Mouse (Mus musculus) small intestine, adult 2 months (tissue): ENCODE measurements around the gene Rere. TPM values are rescaled to one million over a fixed set of nuclear protein-coding genes. Genes with fewer than 3 reads are reported as not detected.
"Not testable (repeated sequence)": the region's sequence is repeated elsewhere in the genome, so short reads cannot be mapped to it uniquely, and the experiment has no call there.

Source experiments
- H3K27ac ChIP-seq: fragments of 200-500 bp; 2 replicates; pipeline ENCODE4 v1.5.1; 2012; ENCODE audit warnings: low read depth, low read length, control low read depth, inconsistent platforms; ENCODE audit not compliant: insufficient read depth
- H3K27me3 ChIP-seq: fragments of 200-500 bp; 2 replicates; pipeline ENCODE4 v1.6.1; 2012; ENCODE audit warnings: mild to moderate bottlenecking, moderate library complexity, low read length, inconsistent platforms; ENCODE audit not compliant: control insufficient read depth, insufficient read depth
- H3K36me3 ChIP-seq: fragments of 200-500 bp; 2 replicates; pipeline ENCODE4 v1.6.1; 2012; ENCODE audit warnings: mild to moderate bottlenecking, low read length, control low read depth, inconsistent platforms; ENCODE audit not compliant: control insufficient read depth, insufficient read depth
- H3K4me1 ChIP-seq: fragments of 200-500 bp; 2 replicates; pipeline ENCODE4 v1.6.1; 2012; ENCODE audit warnings: low read length, inconsistent platforms, mixed read lengths; ENCODE audit not compliant: control insufficient read depth, insufficient read depth, insufficient read length
- H3K4me3 ChIP-seq: fragments of 200-500 bp; 2 replicates; pipeline ENCODE4 v1.5.1; 2012; ENCODE audit warnings: low read depth, mild to moderate bottlenecking, control low read depth, inconsistent platforms, low read length, moderate library complexity
- CTCF ChIP-seq: fragments of 200-500 bp; IDR thresholded peaks from 2 replicates; pipeline ENCODE4 v1.5.1; 2012; ENCODE audit warnings: low read depth, mild to moderate bottlenecking, control low read depth, inconsistent platforms, low read length, moderate library complexity, mixed read lengths; ENCODE audit not compliant: insufficient replicate concordance, insufficient read length; ENCODE audit errors: extremely low read depth
- POLR2A ChIP-seq: fragments of 200-500 bp; IDR thresholded peaks from 2 replicates; pipeline ENCODE4 v1.6.1; 2012; ENCODE audit warnings: low read depth, mild to moderate bottlenecking, control low read depth, inconsistent platforms, low read length, moderate library complexity
- WGBS: fragments of 180-500 bp; shearing (Covaris S2); methylation state at CpG from one replicate; pipeline ENCODE4 v1.1.7; 2018; 5-methylcytosine and 5-hydroxymethylcytosine counted together
- polyA plus RNA-seq: library from polyadenylated mRNA; depleted of rRNA; stranded (reverse); fragments of >200 nt; gene quantifications from 2 replicates; pipeline ENCODE4 v1.2.3, GENCODE M21; 2012

The Rere gene
- polyA plus RNA-seq, 1 experiment: 72.8 TPM

DNA sequence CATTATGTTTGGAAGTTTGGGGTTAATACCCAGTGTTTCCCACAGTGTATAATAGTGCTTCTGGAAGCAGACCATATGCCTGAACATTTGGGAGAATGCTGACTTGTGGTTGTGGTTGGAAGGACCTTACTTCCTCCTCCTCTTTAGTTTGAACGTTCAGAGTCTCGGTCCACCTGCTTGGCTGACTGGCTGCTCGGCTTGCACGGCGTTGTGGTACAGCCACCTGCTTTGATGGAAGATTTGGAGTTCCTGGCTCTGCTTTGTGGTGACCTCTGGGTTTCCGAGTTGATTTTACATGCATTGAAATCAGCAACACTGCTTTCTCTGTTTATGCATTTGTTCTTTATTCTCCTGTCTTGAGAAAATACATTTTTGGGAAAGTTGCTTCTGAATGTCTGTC is 208.6 kb downstream of the Rere start:
- TF ChIP-seq POLR2A (no peak), CTCF (no peak)
- no peak overlapping the region for H3K27ac ChIP-seq
- WGBS: 21% methylated on average over 6 of the region's 6 CpGs

GRCm38 (mm10) chr4:150491710-150492109 is 210.3 kb downstream of the Rere start:
- H3K4me3 ChIP-seq: no peak overlapping the region
- TF ChIP-seq POLR2A (no peak), CTCF (no peak)
- H3K36me3 ChIP-seq: no peaks in the 10 kb centered on the region
- WGBS: 81% methylated on average over 4 of the region's 4 CpGs
- no peak overlapping the region for H3K27ac ChIP-seq
- peaks cover 37% of the 10 kb centered on the region for H3K4me1 ChIP-seq
- no peaks in the 10 kb centered on the region for H3K27me3 ChIP-seq

More for the DNA sequence above, 208.6 kb downstream of the Rere start:
- Histone ChIP-seq H3K4me3 (no peak overlapping the region), H3K27me3 (no peaks in the 10 kb centered on the region), H3K4me1 (peaks cover 28% of the 10 kb centered on the region), H3K36me3 (no peaks in the 10 kb centered on the region)

- Histone ChIP-seq H3K27ac (peak overlapping the region; percentile 91), H3K4me3 (no peak overlapping the region), H3K4me1 (peaks cover 39% of the 10 kb centered on the region), H3K27me3 (no peaks in the 10 kb centered on the region), H3K36me3 (no peaks in the 10 kb centered on the region)
- 28% methylated on average over 7 of the region's 7 CpGs for WGBS
- no peak for TF ChIP-seq POLR2A
- TF ChIP-seq CTCF: no peak
These were observed 212.0 kb downstream of the Rere start for GRCm38 (mm10) chr4:150493258-150493937.

DNA sequence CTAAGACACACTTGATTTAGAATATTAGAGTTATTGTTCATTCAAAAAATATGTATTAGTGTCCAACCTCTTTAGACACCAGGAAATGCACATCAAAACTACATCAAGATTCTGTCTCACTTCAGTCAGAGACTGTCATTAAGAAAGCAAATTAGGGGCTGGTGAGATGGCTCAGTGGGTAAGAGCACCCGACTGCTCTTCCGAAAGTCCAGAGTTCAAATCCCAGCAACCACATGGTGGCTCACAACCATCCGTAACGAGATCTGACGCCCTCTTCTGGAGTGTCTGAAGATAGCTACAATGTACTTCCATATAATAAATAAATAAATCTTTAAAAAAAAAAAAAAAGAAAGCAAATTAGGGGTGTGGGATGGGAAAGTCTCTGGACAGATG is 212.5 kb downstream of the Rere start:
- H3K4me1 ChIP-seq: peaks cover 34% of the 10 kb centered on the region
- WGBS: 33% methylated on average over 5 of the region's 5 CpGs
- H3K4me3 ChIP-seq, H3K36me3 ChIP-seq, H3K27me3 ChIP-seq: not testable (repeated sequence)
- H3K27ac ChIP-seq: peak overlapping the region; percentile 76

DNA sequence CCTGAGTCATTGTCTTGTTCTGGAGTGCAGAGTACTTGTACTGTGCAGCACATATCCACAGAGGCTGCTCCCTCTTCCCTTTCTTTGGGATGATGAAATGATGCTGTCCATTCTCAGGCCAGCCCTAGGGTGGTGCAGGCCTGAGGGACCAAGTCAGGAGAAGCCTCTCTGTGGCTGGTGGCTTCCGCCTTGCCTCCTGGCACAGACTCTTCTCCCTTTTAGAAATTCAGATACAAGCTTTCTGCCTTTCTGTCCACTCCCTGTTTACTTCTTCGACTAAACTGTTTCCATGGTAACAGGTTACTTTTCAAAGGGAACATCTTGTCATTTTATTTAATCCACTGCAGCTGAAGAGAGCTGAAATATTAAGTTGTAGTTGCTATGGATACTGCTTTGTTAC is 214.1 kb downstream of the Rere start:
- 65% methylated on average over 2 of the region's 2 CpGs for WGBS
- Histone ChIP-seq H3K4me1 (peaks cover 28% of the 10 kb centered on the region), H3K36me3 (0 out of 2 replicates have a peak, but pooled peaks cover 2% of the 10 kb centered on the region), H3K27me3 (no peaks in the 10 kb centered on the region), H3K4me3 (no peak overlapping the region), H3K27ac (no peak overlapping the region)
- TF ChIP-seq CTCF: no peak
- no peak for TF ChIP-seq POLR2A

- peak overlapping the region; percentile 7; the same call in 1 of the 2 replicates for H3K27ac ChIP-seq
- H3K36me3 ChIP-seq: peaks cover 9% of the 10 kb centered on the region
- WGBS: 44% methylated on average over 11 of the region's 11 CpGs
- no peaks in the 10 kb centered on the region for H3K27me3 ChIP-seq
- TF ChIP-seq POLR2A: no peak
- TF ChIP-seq CTCF: no peak
- no peak overlapping the region for H3K4me3 ChIP-seq
- peaks cover 7% of the 10 kb centered on the region; the same call in 1 of the 2 replicates for H3K4me1 ChIP-seq
These were observed 223.0 kb downstream of the Rere start for GRCm38 (mm10) chr4:150504304-150505021.

GRCm38 (mm10) chr4:150509026-150509712 is 227.7 kb downstream of the Rere start:
- TF ChIP-seq POLR2A (no peak), CTCF (no peak)
- Histone ChIP-seq H3K4me3 (no peak overlapping the region), H3K4me1 (peaks cover 6% of the 10 kb centered on the region; the same call in 1 of the 2 replicates), H3K27ac (no peak overlapping the region), H3K36me3 (peaks cover 25% of the 10 kb centered on the region), H3K27me3 (no peaks in the 10 kb centered on the region)
- WGBS: 81% methylated on average over 3 of the region's 3 CpGs
